Mouse (Mus musculus): ENCODE results near the gene Fcgrt.
"Not testable (repeated sequence)": the region's sequence is repeated elsewhere in the genome, so short reads cannot be mapped to it uniquely, and the experiment has no call there.

Fcgrt gene

DNA sequence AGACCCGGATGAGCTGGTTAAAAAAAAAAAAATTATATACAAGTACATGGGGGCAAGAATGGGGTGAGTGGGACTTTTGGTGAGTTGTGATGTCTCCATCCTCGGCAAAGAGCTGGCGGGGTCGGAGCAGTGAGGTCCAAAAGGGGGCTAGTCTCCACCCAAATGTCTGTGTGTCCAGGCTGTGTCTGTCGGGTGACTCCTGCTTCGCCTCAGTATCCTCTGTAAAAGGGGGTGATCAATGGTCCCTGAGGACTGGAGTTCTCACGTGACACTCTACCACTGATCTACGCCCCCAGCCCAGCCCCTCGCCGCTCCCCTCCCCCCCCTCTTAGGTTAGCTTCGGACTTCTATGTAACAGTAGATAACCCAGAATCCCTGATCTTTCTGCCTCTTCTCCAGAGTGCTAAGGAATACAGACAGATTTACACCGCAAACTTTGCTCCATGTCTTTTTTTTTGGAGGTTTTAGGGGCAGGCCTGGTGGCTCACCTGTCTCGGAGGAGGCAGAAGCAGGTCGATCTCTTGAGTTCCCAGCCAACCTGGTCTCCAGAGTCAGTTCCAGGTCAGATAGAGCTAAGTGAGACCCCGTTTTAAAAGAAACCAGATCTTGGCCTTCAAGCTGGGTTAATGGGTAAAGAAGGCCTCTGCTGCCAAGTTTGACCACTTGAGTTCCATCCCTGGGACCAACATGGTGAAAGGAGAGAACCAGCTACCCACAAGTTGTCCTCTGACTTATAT, 26.3 kb upstream of the Fcgrt start:
- DNase-seq (ENCODE audit: low read depth, low spot score), result no peak

GRCm38 (mm10) chr7:45129318-45129717, 25.7 kb upstream of the Fcgrt start:
- no peak for DNase-seq (ENCODE audit: low read depth, low spot score)

DNA sequence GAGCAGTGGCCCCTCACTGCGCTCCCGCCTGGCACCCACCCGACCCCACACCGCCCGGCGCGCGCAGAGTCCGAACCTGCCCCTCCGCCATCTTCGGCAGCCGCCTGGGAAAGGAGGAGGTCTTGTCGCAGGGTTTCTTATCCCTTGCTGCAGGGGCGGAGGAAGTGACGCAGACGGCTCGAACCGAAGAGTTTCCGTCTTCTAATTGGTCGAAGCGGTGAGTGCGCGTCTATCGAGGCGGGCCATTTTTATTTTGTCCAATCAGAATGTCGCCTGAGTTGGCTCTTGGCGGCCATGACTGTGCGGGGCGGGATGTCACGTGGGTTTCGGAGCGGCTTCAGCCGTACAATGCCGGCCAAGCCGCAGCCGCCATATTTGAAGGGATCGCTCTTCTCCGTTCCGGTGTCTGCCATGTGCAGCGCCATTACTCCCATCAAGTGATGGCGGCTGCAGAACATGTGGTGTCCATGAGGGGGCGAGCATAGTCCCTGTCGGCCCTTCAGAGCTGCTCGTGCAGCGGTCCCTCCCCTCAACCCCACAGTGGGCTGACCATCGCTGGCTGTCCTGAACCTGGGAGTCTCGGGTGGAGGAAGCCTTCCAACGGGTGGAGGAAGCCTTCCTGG, 25.1 kb upstream of the Fcgrt start, which contains the start of gene Rpl13a:
Gene Rpl13a, minus strand, starts transcription at position 138 of the 623 bp plus-strand sequence.
- peak; percentile 99 for DNase-seq (ENCODE audit: low read depth, low spot score)

- DNase-seq (ENCODE audit: low read depth, low spot score), result no peak
These were observed 24.1 kb upstream of the Fcgrt start for GRCm38 (mm10) chr7:45127700-45128224.

- DNase-seq (ENCODE audit: low read depth, low spot score), result peak; percentile 54
These were observed 23.4 kb upstream of the Fcgrt start for GRCm38 (mm10) chr7:45126844-45127699.

DNA sequence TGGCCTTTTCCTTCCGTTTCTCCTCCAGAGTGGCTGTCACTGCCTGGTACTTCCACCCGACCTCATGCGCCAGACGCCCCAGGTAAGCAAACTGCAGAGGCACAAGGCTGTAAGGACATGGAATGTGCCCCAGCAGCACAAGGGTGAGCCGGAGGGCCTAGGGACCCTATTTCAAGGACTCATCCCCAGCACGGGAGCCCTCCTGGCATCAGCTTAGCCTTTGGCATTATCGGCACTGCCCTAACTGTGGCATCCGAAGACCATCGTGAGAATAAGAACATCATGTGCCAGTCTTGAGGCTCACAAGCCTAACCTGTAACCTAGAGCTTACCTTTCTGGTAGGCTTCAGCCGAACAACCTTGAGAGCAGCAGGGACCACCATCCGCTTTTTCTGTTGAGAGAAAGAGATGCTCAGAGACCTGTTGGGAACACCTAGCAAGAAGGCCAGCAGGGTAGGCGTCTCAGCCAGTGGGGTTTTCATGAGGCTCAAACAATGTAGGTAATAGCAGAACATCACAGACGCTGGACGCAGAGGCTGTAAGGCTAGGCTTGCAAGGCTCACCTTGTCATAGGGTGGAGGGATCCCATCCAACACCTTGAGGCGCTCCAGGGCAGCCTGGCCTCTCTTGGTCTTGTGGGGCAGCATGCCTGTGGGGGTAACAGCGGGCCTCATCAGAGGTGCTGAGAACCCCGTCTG, 22.6 kb upstream of the Fcgrt start:
- peak; percentile 26 for DNase-seq (ENCODE audit: low read depth, low spot score)

- not testable (repeated sequence) for DNase-seq (ENCODE audit: low read depth, low spot score)
These were observed 22.0 kb upstream of the Fcgrt start for GRCm38 (mm10) chr7:45125649-45126048.

DNA sequence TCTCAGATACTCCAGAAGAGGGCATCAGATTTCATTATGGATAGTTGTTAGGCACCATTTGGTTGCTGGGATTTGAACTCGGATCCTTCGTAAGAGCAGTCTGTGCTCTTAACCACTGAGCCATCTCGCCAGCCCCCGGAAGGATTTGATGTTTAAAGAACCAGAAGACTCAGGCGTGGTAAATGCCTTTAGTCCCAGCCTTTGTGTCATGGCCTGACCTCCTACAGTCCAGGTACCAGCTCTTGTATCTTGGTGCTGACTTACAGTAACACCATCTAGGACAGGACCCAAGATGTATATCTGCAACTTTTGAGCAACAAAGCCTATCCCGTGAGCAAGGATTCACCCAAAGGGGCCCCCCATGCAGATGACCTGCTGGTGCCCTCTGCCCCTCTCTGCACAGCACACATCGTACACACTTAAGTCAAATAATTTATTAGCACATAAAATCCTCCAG, 21.5 kb upstream of the Fcgrt start:
- peak; percentile 85 for DNase-seq (ENCODE audit: low read depth, low spot score)

GRCm38 (mm10) chr7:45124224-45125143, 20.8 kb upstream of the Fcgrt start, which contains the start of gene Rps11:
TSS of gene Rps11 (minus strand) at chr7:45124439.
- peak; percentile 100 for DNase-seq (ENCODE audit: low read depth, low spot score)

DNA sequence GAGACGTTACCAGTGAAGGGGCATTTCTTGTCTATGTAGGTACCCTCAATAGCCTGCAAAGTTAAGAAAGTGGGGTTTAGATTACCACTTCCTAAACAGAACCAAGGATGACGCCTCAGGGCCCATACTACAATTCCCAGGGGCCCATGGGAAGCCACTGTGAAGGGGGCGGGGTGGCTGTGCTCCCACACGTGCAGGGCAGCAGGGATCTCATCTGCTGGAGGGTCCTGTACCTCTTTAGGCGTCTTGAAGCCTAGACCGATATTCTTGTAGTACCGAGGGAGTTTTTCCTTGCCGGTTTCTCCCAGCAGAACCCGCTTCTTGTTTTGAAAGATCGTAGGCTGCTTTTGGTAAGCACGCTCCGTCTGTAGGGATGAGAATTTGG, 19.5 kb upstream of the Fcgrt start:
- DNase-seq (ENCODE audit: low read depth, low spot score), result peak; percentile 64

- DNase-seq (ENCODE audit: low read depth, low spot score), result no peak
These were observed 19.0 kb upstream of the Fcgrt start for GRCm38 (mm10) chr7:45122561-45123185.

DNA sequence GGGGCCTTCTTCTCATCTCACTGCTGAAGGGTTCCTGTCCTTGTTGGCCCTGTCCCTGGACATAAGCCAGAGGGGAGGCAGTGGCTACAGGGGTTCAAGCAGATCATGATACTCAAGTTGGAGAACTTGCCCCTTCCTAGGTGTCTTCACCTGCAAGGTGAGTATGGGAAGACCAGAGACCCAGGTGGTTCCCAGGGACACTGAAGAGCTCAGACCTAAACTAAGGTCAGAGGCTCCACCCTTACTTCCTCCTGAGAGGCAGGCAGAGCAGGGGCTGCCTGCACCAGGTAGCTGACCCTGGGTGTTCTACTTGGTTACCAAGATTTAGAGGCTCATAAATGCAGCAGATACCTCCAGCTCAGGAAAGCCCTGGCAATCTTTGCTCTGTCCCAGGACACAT, 18.3 kb upstream of the Fcgrt start:
- peak; percentile 40 for DNase-seq (ENCODE audit: low read depth, low spot score)

- peak; percentile 92 for DNase-seq (ENCODE audit: low read depth, low spot score)
These were observed 17.8 kb upstream of the Fcgrt start for GRCm38 (mm10) chr7:45121404-45121803.

GRCm38 (mm10) chr7:45119780-45120709, 16.4 kb upstream of the Fcgrt start:
- DNase-seq (ENCODE audit: low read depth, low spot score), result peak; percentile 55

DNA sequence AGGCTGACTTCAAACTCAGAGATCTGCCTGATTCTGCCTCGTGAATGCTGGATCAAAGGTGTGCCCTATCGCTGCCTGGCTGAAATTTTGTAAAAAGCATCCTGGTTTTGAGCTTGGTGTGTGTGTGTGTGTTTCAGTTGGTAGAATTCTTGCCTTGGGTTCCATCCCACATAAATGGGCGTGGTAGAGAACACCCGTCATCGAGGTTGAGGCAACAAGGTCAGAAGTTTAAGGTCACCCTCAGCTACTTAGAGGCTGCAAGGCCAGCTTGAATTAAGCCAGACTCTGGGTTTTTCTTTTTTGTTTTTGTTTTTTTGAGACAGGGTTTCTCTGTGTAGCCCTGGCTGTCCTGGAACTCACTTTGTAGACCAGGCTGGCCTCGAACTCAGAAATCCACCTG, 14.7 kb upstream of the Fcgrt start:
- no peak for DNase-seq (ENCODE audit: low read depth, low spot score)

GRCm38 (mm10) chr7:45117566-45117965, 13.9 kb upstream of the Fcgrt start:
- DNase-seq (ENCODE audit: low read depth, low spot score), result peak; percentile 89

DNA sequence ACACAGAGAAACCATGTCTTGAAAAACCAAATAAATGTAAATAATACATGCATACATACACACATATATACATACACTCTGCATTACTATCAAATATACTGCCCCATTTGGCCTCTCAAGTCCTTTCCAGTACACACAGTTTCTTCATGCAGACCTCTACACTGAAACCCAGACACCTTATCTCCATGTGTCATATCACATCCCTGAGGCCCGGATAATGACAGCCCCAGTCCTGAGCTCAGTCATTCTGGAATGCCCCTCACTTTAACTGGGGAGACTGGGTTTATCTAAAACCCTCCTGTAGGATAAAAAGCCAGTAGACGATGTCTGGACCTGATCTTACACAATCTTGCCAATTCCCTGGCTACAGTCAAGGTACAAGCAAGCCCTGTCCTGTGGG, 9.8 kb upstream of the Fcgrt start:
- DNase-seq (ENCODE audit: low read depth, low spot score), result no peak

DNA sequence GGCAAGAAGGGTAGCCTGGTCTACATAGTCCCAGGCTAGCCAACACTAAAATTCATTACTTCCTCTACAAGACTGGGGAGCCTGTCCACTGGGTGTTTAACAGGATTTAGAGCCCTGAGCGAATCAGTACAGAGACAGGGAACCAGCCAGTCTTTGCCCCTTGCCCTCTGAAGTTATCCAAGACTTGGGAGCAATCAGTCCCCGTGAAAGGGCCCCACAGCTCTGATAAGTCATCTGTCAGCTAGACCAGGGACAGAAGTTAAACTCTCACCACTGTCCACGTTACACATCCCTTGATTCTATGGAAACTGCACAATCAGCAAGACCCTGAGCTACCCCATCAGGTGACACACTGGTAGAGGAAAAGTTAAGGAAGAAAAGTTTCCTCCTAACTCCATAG, 8.9 kb upstream of the Fcgrt start:
- DNase-seq (ENCODE audit: low read depth, low spot score), result no peak

DNA sequence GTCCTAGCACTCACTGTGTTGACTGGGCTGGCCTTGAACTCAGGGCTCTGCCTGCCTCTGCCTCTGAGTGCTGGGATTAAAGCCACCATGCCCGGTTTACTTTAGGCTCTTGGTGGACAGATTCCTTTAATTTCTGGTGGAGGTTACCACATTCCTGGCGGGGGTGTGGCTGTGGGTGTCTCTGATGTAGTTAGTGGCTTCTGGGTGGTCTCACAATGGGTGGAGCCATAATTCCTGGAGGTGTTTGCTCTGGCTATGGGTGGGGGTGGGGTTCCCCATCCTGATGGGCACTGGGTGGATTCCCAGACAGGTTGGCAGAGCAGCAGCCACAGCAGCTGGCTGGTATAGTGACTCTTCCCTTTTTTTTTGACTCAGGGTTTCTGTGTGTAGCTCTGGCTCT, 8.3 kb upstream of the Fcgrt start:
- no peak for DNase-seq (ENCODE audit: low read depth, low spot score)

Data from A20 (cell line).